Mouse (Mus musculus) lung, embryonic 16.5 days (tissue): ENCODE results near the gene Pde4dip. TPM values are rescaled to one million over a fixed set of nuclear protein-coding genes. Genes with fewer than 3 reads are reported as not detected.
A peak's percentile ranks its signal among the peaks of the same experiment; 100 is the strongest.

Source experiments
- ATAC-seq: fragments of 200-750 bp; cut with Nextera tagmentation; 2 replicates; pipeline ENCODE4 v1.8.0; 2017; ENCODE audit warnings: low read depth, mild to moderate bottlenecking, moderate library complexity
- H3K27ac ChIP-seq: fragments of 300-500 bp; sonication (generic); 2 replicates; pipeline ENCODE4 v1.5.1; 2014; ENCODE audit warnings: mild to moderate bottlenecking, control low read depth, low read length
- H3K27me3 ChIP-seq: fragments of 300-500 bp; sonication (generic); 2 replicates; pipeline ENCODE4 v1.6.1; 2014; ENCODE audit warnings: low read depth, low read length, mixed read lengths; ENCODE audit not compliant: control insufficient read depth, insufficient read depth
- H3K36me3 ChIP-seq: fragments of 300-500 bp; sonication (generic); 2 replicates; pipeline ENCODE4 v1.6.1; 2014; ENCODE audit warnings: low read length; ENCODE audit not compliant: control insufficient read depth, insufficient read depth
- H3K4me1 ChIP-seq: fragments of 300-500 bp; sonication (generic); replicated peaks from 2 replicates; pipeline ENCODE4 v1.6.1; 2014; ENCODE audit warnings: low read length, mixed read lengths; ENCODE audit not compliant: control insufficient read depth, insufficient read depth
- H3K4me2 ChIP-seq: fragments of 300-500 bp; sonication (generic); 2 replicates; pipeline ENCODE4 v1.6.1; 2014; ENCODE audit warnings: low read depth, low read length, control low read depth
- H3K4me3 ChIP-seq: fragments of 300-500 bp; sonication (generic); 2 replicates; pipeline ENCODE4 v1.5.1; 2014; ENCODE audit warnings: mild to moderate bottlenecking, low read length, control low read depth
- H3K9ac ChIP-seq: fragments of 300-500 bp; sonication (generic); 2 replicates; pipeline ENCODE4 v1.6.1; 2014; ENCODE audit warnings: low read length, control low read depth
- H3K9me3 ChIP-seq: fragments of 300-500 bp; sonication (generic); 2 replicates; pipeline ENCODE4 v1.6.1; 2016; ENCODE audit warnings: low read length; ENCODE audit not compliant: control insufficient read depth
- WGBS: fragments of 180-500 bp; shearing (Covaris S2); extraction: QIAGEN DNeasy Blood & Tissue Kit; methylation state at CpG from one replicate; pipeline ENCODE4 v1.1.7; 2014; 5-methylcytosine and 5-hydroxymethylcytosine counted together
- polyA plus RNA-seq: library from polyadenylated mRNA; unstranded; fragments of >200 nt; fragmentation: Nextera tagmentation; extraction: Ambion mirVana; gene quantifications from 2 replicates; pipeline ENCODE4 v1.2.1, GENCODE M21; 2015

The Pde4dip gene
- polyA plus RNA-seq, 1 experiment from 2014 or later: 18.9 TPM

GRCm38 (mm10) chr3:97699061-97699460, 189.4 kb downstream of the Pde4dip start:
- Histone ChIP-seq H3K4me3 (no peak overlapping the region), H3K4me1 (peaks cover 4% of the 10 kb centered on the region; the same call in 1 of the 2 replicates), H3K9ac (no peak overlapping the region), H3K27me3 (no peaks in the 10 kb centered on the region), H3K27ac (no peak overlapping the region), H3K4me2 (no peak overlapping the region), H3K36me3 (no peaks in the 10 kb centered on the region), H3K9me3 (no peaks in the 10 kb centered on the region)
- 83% methylated on average over 3 of the region's 3 CpGs for WGBS
- no peak for ATAC-seq

- Histone ChIP-seq H3K4me1 (peaks cover 11% of the 10 kb centered on the region), H3K9ac (no peak overlapping the region), H3K27me3 (no peaks in the 10 kb centered on the region), H3K4me2 (no peak overlapping the region), H3K9me3 (no peaks in the 10 kb centered on the region), H3K36me3 (no peaks in the 10 kb centered on the region), H3K27ac (no peak overlapping the region), H3K4me3 (no peak overlapping the region)
- 61% methylated on average over 9 of the region's 9 CpGs for WGBS
- no peak for ATAC-seq
Observed at GRCm38 (mm10) chr3:97697291-97697690, 191.2 kb downstream of the Pde4dip start.

GRCm38 (mm10) chr3:97696866-97697265, 191.6 kb downstream of the Pde4dip start:
- Histone ChIP-seq H3K9me3 (no peaks in the 10 kb centered on the region), H3K4me2 (no peak overlapping the region), H3K4me3 (no peak overlapping the region), H3K36me3 (no peaks in the 10 kb centered on the region), H3K27ac (no peak overlapping the region), H3K9ac (no peak overlapping the region), H3K27me3 (no peaks in the 10 kb centered on the region), H3K4me1 (peaks cover 11% of the 10 kb centered on the region)
- ATAC-seq: no peak
- 76% methylated on average over 9 of the region's 9 CpGs for WGBS

GRCm38 (mm10) chr3:97693806-97694205, 194.7 kb downstream of the Pde4dip start:
- 67% methylated on average over 6 of the region's 6 CpGs for WGBS
- peaks cover 15% of the 10 kb centered on the region for H3K4me1 ChIP-seq
- no peaks in the 10 kb centered on the region for H3K36me3 ChIP-seq
- no peaks in the 10 kb centered on the region for H3K9me3 ChIP-seq
- 0 out of 2 replicates have a peak overlapping the region, but pooled peaks have one; percentile 13 for H3K27ac ChIP-seq
- no peak overlapping the region for H3K4me3 ChIP-seq
- ATAC-seq: peak; percentile 86
- H3K27me3 ChIP-seq: no peaks in the 10 kb centered on the region
- no peak overlapping the region for H3K9ac ChIP-seq
- no peak overlapping the region for H3K4me2 ChIP-seq

GRCm38 (mm10) chr3:97691443-97692017, 197.0 kb downstream of the Pde4dip start:
- ATAC-seq: no peak
- no peak overlapping the region for H3K9ac ChIP-seq
- H3K4me3 ChIP-seq: no peak overlapping the region
- H3K27me3 ChIP-seq: no peaks in the 10 kb centered on the region
- no peaks in the 10 kb centered on the region for H3K9me3 ChIP-seq
- no peaks in the 10 kb centered on the region for H3K36me3 ChIP-seq
- H3K4me2 ChIP-seq: no peak overlapping the region
- WGBS: 54% methylated on average over 12 of the region's 12 CpGs
- peaks cover 15% of the 10 kb centered on the region for H3K4me1 ChIP-seq
- H3K27ac ChIP-seq: no peak overlapping the region

- H3K4me3 ChIP-seq: no peak overlapping the region
- H3K9me3 ChIP-seq: no peaks in the 10 kb centered on the region
- no peaks in the 10 kb centered on the region for H3K36me3 ChIP-seq
- H3K27ac ChIP-seq: no peak overlapping the region
- H3K9ac ChIP-seq: no peak overlapping the region
- H3K27me3 ChIP-seq: no peaks in the 10 kb centered on the region
- no peak for ATAC-seq
- H3K4me2 ChIP-seq: no peak overlapping the region
- peaks cover 15% of the 10 kb centered on the region for H3K4me1 ChIP-seq
- WGBS: 30% methylated on average over 7 of the region's 7 CpGs
Observed at GRCm38 (mm10) chr3:97690590-97690989, 197.9 kb downstream of the Pde4dip start.

GRCm38 (mm10) chr3:97689289-97689688, 199.2 kb downstream of the Pde4dip start:
- Histone ChIP-seq H3K9me3 (no peaks in the 10 kb centered on the region), H3K4me3 (no peak overlapping the region), H3K27ac (no peak overlapping the region), H3K36me3 (no peaks in the 10 kb centered on the region), H3K27me3 (no peaks in the 10 kb centered on the region), H3K4me2 (no peak overlapping the region), H3K9ac (no peak overlapping the region), H3K4me1 (peaks cover 13% of the 10 kb centered on the region)
- 55% methylated on average over 2 of the region's 2 CpGs for WGBS
- no peak for ATAC-seq

GRCm38 (mm10) chr3:97686372-97687117, 202.0 kb downstream of the Pde4dip start:
- ATAC-seq: no peak
- Histone ChIP-seq H3K9me3 (no peaks in the 10 kb centered on the region), H3K4me2 (no peak overlapping the region), H3K9ac (no peak overlapping the region), H3K4me1 (peaks cover 13% of the 10 kb centered on the region), H3K27ac (no peak overlapping the region), H3K36me3 (no peaks in the 10 kb centered on the region), H3K27me3 (no peaks in the 10 kb centered on the region), H3K4me3 (no peak overlapping the region)
- 80% methylated on average over 4 of the region's 4 CpGs for WGBS

GRCm38 (mm10) chr3:97683560-97684195, 204.8 kb downstream of the Pde4dip start:
- no peaks in the 10 kb centered on the region for H3K9me3 ChIP-seq
- no peaks in the 10 kb centered on the region for H3K27me3 ChIP-seq
- no peaks in the 10 kb centered on the region for H3K36me3 ChIP-seq
- WGBS: 6% methylated on average over 16 of the region's 16 CpGs
- peak; percentile 82 for ATAC-seq
- no peak overlapping the region for H3K9ac ChIP-seq
- H3K4me2 ChIP-seq: peak overlapping the region; percentile 40
- H3K27ac ChIP-seq: peak overlapping the region; percentile 74
- H3K4me1 ChIP-seq: peaks cover 13% of the 10 kb centered on the region
- H3K4me3 ChIP-seq: peak overlapping the region; percentile 20
